Mouse (Mus musculus) CH12.LX (cell line): ENCODE results near the gene Sstr5. TPM values are rescaled to one million over a fixed set of nuclear protein-coding genes. Genes with fewer than 3 reads are reported as not detected.

Experiments used
- DNase-seq: peaks from one replicate; pipeline ENCODE4 v3.0.0-alpha.2; 2013; ENCODE audit errors: extremely low read depth
- H3K27ac ChIP-seq: 2 replicates; pipeline ENCODE4 v1.5.1; 2012; ENCODE audit warnings: low read depth, mild to moderate bottlenecking, control low read depth, moderate library complexity; ENCODE audit not compliant: insufficient read depth
- H3K27me3 ChIP-seq: replicated peaks from 2 replicates; pipeline ENCODE3; 2012; ENCODE audit warnings: inconsistent platforms
- H3K36me3 ChIP-seq, 2 experiments: replicated peaks in 1 of 2; 2 replicates each; pipeline versions ENCODE3 to v1.6.1; 2012; ENCODE audit warnings: inconsistent platforms in 1 of 2, low read length in 1 of 2, mild to moderate bottlenecking in 1 of 2, mixed read lengths in 1 of 2, moderate library complexity in 1 of 2; ENCODE audit not compliant: control insufficient read depth in 1 of 2, insufficient read depth in 1 of 2
- H3K4me1 ChIP-seq, 2 experiments: 2 replicates each; pipeline ENCODE4 v1.6.1; 2012; ENCODE audit warnings: inconsistent platforms in 1 of 2, moderate library complexity in 1 of 2; ENCODE audit not compliant: insufficient read depth in 2 of 2, control insufficient read depth in 1 of 2
- H3K4me2 ChIP-seq: 2 replicates; pipeline ENCODE4 v1.6.1; 2012; ENCODE audit warnings: low read depth, mild to moderate bottlenecking, control low read depth; ENCODE audit not compliant: poor library complexity, insufficient read depth, severe bottlenecking
- H3K4me3 ChIP-seq, 3 experiments: fragments of 150-350 bp in 1 of 3; sonication (generic) in 1 of 3; replicated peaks in 1 of 3; 2 replicates each; pipeline versions ENCODE3 to v1.5.1; 2011 to 2012; ENCODE audit warnings: low read depth in 2 of 3, low read length in 2 of 3, mild to moderate bottlenecking in 2 of 3, moderate library complexity in 2 of 3, control low read depth in 1 of 3, improper control_type of control experiment in 1 of 3, inconsistent platforms in 1 of 3, mixed read lengths in 1 of 3; ENCODE audit not compliant: poor library complexity in 1 of 3
- H3K79me2 ChIP-seq: replicated peaks from 2 replicates; pipeline ENCODE4 v1.6.1; 2012; ENCODE audit warnings: mild to moderate bottlenecking, moderate library complexity; ENCODE audit not compliant: control insufficient read depth, poor library complexity, insufficient read depth, severe bottlenecking; ENCODE audit errors: extremely low read depth
- H3K9ac ChIP-seq: 2 replicates; pipeline ENCODE4 v1.6.1; 2012; ENCODE audit warnings: low read depth, mild to moderate bottlenecking, control low read depth, moderate library complexity; ENCODE audit not compliant: insufficient read depth
- H3K9me3 ChIP-seq: replicated peaks from 2 replicates; pipeline ENCODE3; 2012; ENCODE audit warnings: low read length, inconsistent platforms, mixed read lengths
- BHLHE40 ChIP-seq: IDR thresholded peaks from 2 replicates; pipeline ENCODE4 v1.6.1; 2011; ENCODE audit warnings: mild to moderate bottlenecking, low read depth, low read length, improper control_type of control experiment
- CHD2 ChIP-seq: IDR thresholded peaks from 2 replicates; pipeline ENCODE4 v1.6.1; 2011; ENCODE audit warnings: low read length, improper control_type of control experiment
- E2F4 ChIP-seq: IDR thresholded peaks from 2 replicates; pipeline ENCODE4 v1.6.1; 2011; ENCODE audit warnings: low read depth, low read length, improper control_type of control experiment; ENCODE audit not compliant: insufficient replicate concordance
- ELF1 ChIP-seq: IDR thresholded peaks from 2 replicates; pipeline ENCODE4 v1.6.1; 2014; ENCODE audit warnings: low read depth, mild to moderate bottlenecking, inconsistent platforms, low read length, improper control_type of control experiment
- GABPA ChIP-seq: IDR thresholded peaks from 2 replicates; pipeline ENCODE4 v1.6.1; 2012; ENCODE audit warnings: low read depth, low read length, improper control_type of control experiment, inconsistent platforms; ENCODE audit not compliant: insufficient replicate concordance
- HCFC1 ChIP-seq: IDR thresholded peaks from 2 replicates; pipeline ENCODE4 v1.6.1; 2012; ENCODE audit warnings: low read depth, mild to moderate bottlenecking, inconsistent platforms, low read length, improper control_type of control experiment
- JUN ChIP-seq: IDR thresholded peaks from 2 replicates; pipeline ENCODE4 v1.6.1; 2011; ENCODE audit warnings: low read depth, mild to moderate bottlenecking, low read length, improper control_type of control experiment, moderate library complexity; ENCODE audit not compliant: insufficient read depth
- KAT2A ChIP-seq: IDR thresholded peaks from 2 replicates; pipeline ENCODE4 v1.6.1; 2012; ENCODE audit warnings: low read length, improper control_type of control experiment, inconsistent platforms; ENCODE audit not compliant: insufficient replicate concordance
- MAFK ChIP-seq: IDR thresholded peaks from 2 replicates; pipeline ENCODE4 v1.6.1; 2011; ENCODE audit warnings: low read length, improper control_type of control experiment; ENCODE audit not compliant: insufficient replicate concordance
- MAZ ChIP-seq: IDR thresholded peaks from 2 replicates; pipeline ENCODE4 v1.6.1; 2012; ENCODE audit warnings: low read depth, mild to moderate bottlenecking, inconsistent platforms, low read length, improper control_type of control experiment, moderate library complexity
- MYC ChIP-seq: IDR thresholded peaks from 2 replicates; pipeline ENCODE4 v1.6.1; 2011; ENCODE audit warnings: low read depth, mild to moderate bottlenecking, improper control_type of control experiment, low read length
- PAX5 ChIP-seq: IDR thresholded peaks from 2 replicates; pipeline ENCODE4 v1.6.1; 2012; ENCODE audit warnings: low read length, inconsistent platforms, mixed read lengths
- POLR2AphosphoS2 ChIP-seq: IDR thresholded peaks from 2 replicates; pipeline ENCODE4 v1.6.1; 2011; ENCODE audit warnings: low read depth, low read length, improper control_type of control experiment
- SIN3A ChIP-seq: IDR thresholded peaks from 2 replicates; pipeline ENCODE4 v1.6.1; 2012; ENCODE audit warnings: low read length, improper control_type of control experiment, inconsistent platforms
- TCF12 ChIP-seq: IDR thresholded peaks from 2 replicates; pipeline ENCODE4 v1.6.1; 2014; ENCODE audit warnings: low read depth, mild to moderate bottlenecking, inconsistent platforms, low read length, improper control_type of control experiment
- USF2 ChIP-seq: conservative IDR thresholded peaks from 2 replicates; pipeline ENCODE4 v1.6.1; 2011; ENCODE audit warnings: low read depth, low read length, improper control_type of control experiment
- ZNF384 ChIP-seq: IDR thresholded peaks from 2 replicates; pipeline ENCODE4 v1.6.1; 2012; ENCODE audit warnings: low read depth, low read length, improper control_type of control experiment, inconsistent platforms
- dilution Hi-C: fragments of 300-500 bp; cut with MboI; formaldehyde crosslinking; loops from 2 replicates; pipeline ENCODE4 v1.14.3; 2020; ENCODE audit warnings: low sequenced_read_pairs; ENCODE audit not compliant: extremely low pct_unique_long_range_greater_than_20kb, extremely low pct_ligation_motif_present
- in situ Hi-C: fragments of 300-500 bp; cut with MboI; formaldehyde crosslinking; loops from 3 replicates; pipeline ENCODE4 v1.14.3; 2019; ENCODE audit warnings: low sequenced_read_pairs, low pct_ligation_motif_present, low pct_unique_long_range_greater_than_20kb, mixed read lengths
- polyA plus RNA-seq: library from polyadenylated mRNA; unstranded; fragments of >175 nt; gene quantifications from 2 replicates; pipeline ENCODE4 v1.2.1, GENCODE M21; 2012; ENCODE audit warnings: low read depth; ENCODE audit not compliant: insufficient read length
- total RNA-seq, 2 experiments: library from RNA; depleted of rRNA; stranded (reverse); fragments of 300-350 nt in 1 of 2; fragments of >200 nt in 1 of 2; gene quantifications; 2 replicates each; pipeline ENCODE4 v1.2.3; 2012 to 2014

Gene Sstr5
- total and polyA plus RNA-seq, 3 experiments = 0.35 to 1.9 (median 0.38) TPM

DNA sequence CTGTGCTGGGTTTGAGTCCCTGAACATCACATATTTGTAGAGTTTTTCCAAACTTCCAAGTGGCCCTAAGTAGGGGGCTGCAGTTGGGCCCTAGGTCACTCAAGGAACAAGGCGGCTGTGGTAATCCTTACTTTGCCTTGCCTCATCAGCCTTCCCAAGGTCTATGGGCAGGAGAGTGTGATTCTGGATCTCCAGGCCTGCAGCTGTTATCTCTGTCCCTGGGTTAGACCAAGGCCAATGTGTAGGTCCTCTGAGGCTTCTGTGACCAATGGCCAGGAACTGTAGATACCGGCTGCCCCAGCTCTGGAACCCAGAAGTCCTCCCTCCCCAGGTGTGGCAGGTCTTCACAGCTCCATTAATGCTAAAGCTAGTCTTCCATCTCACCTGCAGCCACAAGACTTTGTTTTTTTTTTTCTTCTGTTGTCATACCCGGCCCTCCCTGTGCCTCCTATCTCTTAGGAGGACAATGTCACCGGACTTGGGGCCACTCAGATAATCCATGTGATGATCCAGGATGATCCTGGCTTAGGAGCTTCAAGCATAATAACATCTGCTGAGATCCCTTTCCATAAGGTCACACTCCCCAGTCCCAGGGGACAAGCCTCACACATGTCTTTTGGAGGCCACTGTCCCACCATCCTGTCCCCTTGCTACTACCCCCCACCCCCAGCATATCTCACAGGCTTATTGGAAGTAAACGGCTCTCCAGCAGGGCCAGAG lies 44.7 kb downstream of the Sstr5 start (continued):
- TF ChIP-seq ELF1 (no peak), MYC (no peak), HCFC1 (no peak)

DNA sequence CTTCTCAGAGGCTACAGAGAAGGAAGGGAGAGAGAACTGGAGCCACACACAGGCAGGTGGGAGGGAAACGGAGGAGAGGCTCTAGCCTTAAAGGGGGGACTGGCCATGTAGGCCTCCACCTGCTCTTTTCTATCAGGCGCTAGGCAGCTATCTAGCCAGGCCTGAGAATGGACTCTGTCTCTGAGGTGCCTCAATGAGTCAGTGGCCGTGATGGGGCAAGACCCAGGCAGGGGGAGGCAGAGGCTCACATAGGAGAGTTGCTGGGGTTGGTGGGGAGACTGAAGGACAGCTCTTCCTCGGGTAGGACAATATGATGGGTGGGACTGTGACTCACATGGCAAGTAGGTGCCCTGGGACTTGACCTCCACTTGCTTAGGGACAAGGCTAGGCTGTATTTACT lies 46.8 kb downstream of the Sstr5 start:
- TF ChIP-seq BHLHE40 (no peak), ELF1 (no peak), USF2 (no peak), JUN (no peak), MAZ (no peak), CHD2 (no peak), KAT2A (no peak), PAX5 (no peak), E2F4 (no peak), POLR2AphosphoS2 (no peak)
- Histone ChIP-seq H3K4me3 (no peak overlapping the region), H3K9ac (no peak overlapping the region), H3K27me3 (peaks cover 93% of the 10 kb centered on the region), H3K9me3 (peaks cover 9% of the 10 kb centered on the region), H3K27ac (no peak overlapping the region), H3K4me2 (no peak overlapping the region), H3K4me1 (peaks cover 0 to 3% of the 10 kb centered on the region in 2 experiments; a peak in 1 of 4 replicates), H3K36me3 (no peaks in the 10 kb centered on the region), H3K79me2 (no peaks in the 10 kb centered on the region)
- in situ Hi-C loops (no loop called here), dilution Hi-C loops (no loop called here)
- DNase-seq = no peak

DNA sequence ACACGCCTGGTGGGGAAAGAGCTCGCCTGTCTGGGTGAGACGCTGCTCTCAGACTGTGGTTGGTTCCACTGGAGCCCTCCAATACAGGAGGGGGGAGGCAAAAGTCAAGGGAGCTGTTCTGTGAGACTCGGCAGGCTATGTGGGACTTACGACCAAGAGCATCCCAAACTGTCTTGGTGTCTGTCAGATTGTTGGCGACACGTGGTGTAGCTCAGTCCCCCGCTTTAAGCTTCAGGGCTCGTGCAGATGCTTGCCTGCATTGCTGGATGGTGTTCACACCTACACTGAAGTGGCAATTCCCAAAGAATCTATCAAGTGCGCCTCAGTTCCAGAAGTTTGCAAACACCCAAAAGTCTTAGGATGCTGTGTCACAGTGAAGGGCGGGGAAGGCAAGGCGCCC lies 49.2 kb downstream of the Sstr5 start:
- in situ Hi-C loops (no loop called here), dilution Hi-C loops (no loop called here)
- Histone ChIP-seq H3K4me2 (no peak overlapping the region), H3K9ac (no peak overlapping the region), H3K27ac (no peak overlapping the region), H3K4me1 (peaks cover 5 to 23% of the 10 kb centered on the region in 2 experiments), H3K27me3 (peaks cover 85% of the 10 kb centered on the region), H3K79me2 (no peaks in the 10 kb centered on the region), H3K9me3 (peaks cover 9% of the 10 kb centered on the region), H3K36me3 (no peaks in the 10 kb centered on the region), H3K4me3 (no peak overlapping the region)
- DNase-seq = no peak
- TF ChIP-seq SIN3A = no peak
- TF ChIP-seq BHLHE40 = no peak
- no peak for TF ChIP-seq ZNF384
- TF ChIP-seq TCF12 = no peak
- TF ChIP-seq MAFK = no peak
- no peak for TF ChIP-seq GABPA
